Mouse (Mus musculus): ENCODE data around the gene Slc24a2. TPM values are rescaled to one million over a fixed set of nuclear protein-coding genes. Genes with fewer than 3 reads are reported as not detected.

Gene Slc24a2
- polyA plus RNA-seq, 1 experiment, result 0.03 TPM

DNA sequence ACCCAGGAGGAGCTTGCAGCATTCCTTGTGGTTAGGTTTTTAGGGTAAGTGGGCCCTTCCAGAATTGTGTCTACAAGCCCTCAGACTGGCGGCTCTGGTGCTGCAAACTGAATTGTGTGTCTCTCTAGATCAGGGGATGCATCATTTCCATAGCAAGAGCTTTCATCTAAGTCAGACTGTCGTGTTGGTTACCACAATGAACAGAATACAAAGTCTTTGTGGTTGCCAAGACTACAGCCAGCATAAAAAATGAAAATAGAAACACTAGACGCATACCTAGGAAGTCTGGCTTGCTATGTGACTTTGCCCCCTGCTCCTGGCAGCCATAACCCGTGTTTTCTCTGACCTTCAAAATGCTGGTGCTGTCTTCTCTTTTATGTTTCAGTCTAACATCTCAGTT is 114.6 kb downstream of the Slc24a2 start:
- DNase-seq (ENCODE audit: low read depth), result no peak

DNA sequence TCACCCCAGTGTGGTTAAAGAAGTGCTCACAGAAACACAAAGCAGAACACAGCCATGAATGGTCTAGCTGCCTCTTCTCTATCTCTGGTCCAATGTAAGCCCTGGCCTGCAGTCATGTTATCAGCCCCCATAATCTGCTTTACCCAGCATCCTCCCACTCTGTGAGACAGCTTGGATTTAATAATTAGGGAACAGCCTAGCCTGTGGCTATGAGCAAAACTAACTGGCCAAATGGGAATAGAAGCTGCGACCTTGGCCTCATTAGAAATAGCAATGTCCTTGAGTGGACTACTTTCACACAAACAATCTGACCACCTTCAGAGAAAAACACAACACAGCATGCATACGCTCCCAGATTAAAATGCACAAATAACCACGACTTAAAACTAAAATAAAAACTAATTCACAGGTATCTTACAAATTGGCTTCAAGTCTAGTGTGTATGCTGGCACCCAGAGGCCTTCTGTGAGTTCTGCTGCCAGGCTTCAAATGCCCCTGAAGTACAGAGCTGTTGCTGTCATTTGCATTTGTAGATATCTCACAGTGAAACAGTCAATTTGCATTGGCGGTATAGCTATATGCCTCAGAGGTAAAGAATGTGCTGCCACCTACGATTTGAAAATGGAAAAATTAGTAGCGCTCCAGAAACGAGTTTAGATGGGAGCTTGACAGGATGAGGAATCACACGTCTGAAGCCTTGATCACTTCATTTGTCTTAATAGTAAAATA is 120.8 kb downstream of the Slc24a2 start:
- no peak for DNase-seq (ENCODE audit: low read depth)

DNA sequence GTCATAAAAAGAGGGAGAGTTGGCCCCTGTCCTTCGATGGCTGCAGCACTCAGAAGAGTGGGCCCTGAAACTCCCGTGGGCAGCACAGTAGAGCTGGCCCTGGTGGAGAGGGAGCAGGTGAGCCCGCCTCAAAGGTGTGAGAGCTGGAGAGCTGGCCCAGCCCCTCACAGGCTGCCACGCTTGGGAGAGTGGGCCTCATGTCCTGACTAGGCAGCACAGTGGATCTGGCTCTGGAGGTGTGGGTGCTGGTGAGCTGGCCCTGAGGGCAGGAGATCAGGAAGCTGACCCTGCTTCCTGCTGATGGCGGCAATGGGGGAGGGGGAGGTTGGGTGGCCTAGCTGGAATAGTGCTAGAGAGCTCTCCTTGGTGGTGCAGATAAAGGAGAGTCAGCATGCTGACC is 129.3 kb downstream of the Slc24a2 start:
- DNase-seq (ENCODE audit: low read depth), result no peak

DNA sequence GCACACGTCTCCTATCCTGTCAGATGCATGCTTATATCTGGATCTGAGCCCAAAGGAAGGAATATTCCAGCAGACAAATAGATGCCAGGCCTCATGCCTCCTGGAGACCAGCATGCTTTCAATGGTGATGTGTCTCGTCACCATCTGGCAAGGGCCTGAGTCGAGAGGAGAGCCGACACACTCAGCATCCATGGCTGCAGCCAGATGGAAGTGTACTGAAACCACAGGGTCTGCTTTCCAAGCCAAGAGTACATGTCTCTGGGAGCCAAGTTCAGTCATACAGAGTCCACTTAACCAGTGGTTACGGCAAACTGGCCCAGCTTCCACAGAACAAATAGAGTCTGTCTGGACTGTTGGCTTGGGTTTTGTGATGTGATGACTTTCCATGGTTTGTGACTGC is 134.1 kb downstream of the Slc24a2 start:
- no peak for DNase-seq (ENCODE audit: low read depth)

DNA sequence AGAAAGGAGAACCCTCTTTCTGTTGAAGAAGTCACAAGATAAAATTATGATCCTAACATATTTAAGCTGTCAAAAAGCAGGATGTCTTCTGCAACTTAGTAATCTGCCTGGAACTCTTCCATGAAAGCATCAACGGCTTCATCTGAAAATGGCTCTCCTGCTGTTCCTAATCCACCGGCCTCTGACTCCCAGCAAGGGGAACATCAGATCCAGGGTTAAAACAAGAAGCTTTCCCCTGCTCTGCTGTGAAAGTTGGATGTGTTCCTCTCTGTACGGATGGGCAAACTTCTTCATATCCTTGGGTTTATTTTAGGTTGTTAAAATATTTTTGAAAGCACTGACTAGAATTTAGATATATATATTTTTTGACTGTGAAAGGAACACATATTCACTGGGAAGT is 136.7 kb downstream of the Slc24a2 start:
- DNase-seq (ENCODE audit: low read depth), result no peak

DNA sequence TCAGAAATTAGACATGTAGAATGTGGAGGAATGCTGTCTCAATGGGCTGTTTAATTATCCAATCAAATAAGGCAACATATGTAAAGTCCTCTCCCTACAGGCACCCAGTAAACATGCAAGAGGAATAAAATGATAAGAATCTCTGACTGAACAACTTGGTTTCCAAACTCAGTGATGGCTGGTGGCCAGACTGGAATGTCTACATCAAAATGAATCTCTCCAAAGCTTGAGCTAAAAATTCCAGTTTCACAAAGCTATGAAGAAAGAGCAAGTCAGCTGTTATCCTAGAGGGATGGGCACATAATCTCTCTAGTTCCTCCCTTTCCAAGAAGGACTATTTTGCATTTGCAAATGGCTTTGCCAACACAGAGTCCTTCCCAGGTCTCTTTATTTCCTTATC is 139.4 kb downstream of the Slc24a2 start:
- DNase-seq (ENCODE audit: low read depth), result peak; percentile 19

DNA sequence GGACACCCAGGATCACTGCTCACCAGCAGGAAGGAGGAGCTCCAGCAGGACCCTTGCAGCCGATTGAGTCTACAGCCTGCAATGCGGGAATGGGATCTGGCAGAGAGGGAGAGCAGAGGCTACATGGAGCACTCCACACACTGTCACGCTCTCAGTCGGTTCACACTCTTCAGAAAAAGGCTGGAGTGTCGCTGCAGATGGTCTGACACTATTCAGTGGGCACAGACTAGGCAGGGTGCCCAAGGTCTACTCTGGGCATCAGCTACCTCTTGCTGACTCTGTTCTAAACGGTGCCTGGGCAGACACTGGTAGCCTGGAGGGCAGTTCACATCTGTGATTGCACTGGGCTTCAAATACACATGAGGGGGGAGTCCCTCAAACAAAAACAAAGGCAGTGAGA is 141.6 kb downstream of the Slc24a2 start:
- DNase-seq (ENCODE audit: low read depth), result no peak

DNA sequence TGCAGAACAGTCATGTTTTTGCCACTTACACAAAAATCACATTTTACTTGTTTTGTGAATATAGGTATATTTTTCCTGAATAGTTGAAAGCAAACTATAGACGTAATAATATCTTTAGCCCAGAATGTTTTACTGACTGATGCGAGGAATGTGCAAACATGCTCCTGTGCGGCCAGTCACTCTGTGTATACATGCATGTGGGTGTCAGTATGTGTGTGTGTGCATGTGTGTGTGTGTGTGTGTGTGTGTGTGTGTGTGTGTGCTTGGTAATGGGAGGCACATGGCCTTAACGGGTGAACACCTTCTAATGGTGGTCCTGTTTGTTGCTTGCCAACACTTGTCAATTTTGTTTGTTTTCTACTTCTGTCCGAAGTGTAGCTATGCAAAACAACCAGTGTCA is 142.7 kb downstream of the Slc24a2 start:
- no peak for DNase-seq (ENCODE audit: low read depth)

DNA sequence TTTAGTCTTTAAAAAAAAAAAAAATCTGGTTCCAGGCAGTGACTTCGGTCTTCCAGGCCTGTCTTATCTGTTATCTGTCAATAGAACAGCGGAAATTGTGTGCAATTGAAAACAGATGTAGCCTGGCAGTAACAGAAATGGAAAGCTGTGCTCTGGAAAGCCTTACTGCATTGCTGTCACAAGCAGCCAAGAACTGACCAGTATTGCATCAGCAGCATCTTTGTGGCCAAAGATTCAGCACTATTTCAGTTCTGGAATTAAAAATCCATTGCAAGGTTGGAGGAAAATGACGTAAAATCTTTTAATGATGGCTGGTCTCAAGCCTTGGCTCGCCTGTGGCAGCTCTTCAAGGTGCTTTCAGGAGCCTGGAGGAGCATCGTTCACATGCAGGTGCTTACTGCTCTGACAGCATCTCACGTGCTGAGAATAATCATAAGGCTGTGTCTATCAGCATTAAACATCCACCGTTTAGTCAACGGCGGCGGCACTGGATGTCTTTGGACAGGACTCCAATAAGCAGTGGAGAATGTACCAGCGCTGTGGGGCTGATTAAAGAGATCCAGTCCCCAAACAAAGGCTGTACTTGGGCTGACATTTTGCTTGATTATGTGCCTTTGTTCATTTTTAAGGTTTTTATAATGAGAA is 143.2 kb downstream of the Slc24a2 start:
- DNase-seq (ENCODE audit: low read depth), result no peak

DNA sequence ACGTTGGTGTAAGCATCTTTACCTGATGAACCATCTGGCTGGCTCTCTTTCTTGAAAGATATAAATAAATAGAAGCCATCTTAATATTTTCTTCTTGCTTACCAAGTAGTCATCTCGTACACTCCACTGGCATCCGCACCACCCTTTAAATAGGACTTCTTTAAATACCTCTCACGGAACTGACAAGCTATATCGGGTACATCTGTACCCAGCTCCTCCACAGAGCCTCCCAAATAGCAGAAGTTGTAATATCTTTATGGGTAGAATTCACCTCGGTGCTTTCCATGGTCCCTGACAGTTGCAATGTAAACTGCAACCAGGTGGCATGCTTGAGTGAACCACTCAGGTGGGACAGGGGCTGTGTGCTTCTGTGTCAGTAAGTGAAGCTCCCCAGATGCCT is 149.0 kb downstream of the Slc24a2 start:
- DNase-seq (ENCODE audit: low read depth), result no peak

DNA sequence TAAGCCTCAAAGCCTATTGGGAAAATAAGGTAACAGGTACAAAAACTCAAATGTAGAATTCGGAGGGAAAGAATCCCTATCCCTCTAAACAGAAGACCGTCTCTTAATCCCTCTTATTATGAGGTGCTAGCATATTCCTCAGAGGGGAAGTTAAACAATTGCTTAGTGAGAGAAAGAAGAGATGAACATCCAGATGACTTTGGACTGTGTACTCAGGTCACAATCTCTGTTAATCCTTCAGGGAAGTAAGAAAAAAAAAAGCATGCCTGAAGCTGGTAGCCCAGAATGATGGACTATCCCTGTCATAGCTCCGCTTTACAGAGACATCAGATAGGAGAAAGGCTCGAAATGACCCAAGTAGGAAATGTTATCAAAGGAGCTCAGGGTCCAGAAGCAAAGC is 151.0 kb downstream of the Slc24a2 start:
- no peak for DNase-seq (ENCODE audit: low read depth)

DNA sequence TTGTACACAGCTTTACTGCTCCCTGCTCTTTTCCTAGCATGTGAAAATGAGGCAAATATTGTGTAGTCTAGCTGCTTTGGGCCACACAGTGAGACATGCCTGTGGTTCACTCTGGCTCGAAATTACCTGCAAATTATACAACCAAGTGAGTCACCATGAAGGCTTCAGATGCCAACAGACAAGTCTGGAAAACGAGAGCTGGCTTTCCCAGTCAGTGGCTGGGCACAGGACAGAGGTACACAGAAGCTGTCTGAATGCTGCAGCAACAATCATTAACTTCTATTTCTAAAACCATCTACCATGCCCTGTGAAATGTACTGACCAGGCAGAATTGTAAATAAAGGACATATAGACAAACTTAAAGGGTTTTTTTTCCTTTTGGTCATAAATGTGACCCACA is 151.6 kb downstream of the Slc24a2 start:
- no peak for DNase-seq (ENCODE audit: low read depth)

DNA sequence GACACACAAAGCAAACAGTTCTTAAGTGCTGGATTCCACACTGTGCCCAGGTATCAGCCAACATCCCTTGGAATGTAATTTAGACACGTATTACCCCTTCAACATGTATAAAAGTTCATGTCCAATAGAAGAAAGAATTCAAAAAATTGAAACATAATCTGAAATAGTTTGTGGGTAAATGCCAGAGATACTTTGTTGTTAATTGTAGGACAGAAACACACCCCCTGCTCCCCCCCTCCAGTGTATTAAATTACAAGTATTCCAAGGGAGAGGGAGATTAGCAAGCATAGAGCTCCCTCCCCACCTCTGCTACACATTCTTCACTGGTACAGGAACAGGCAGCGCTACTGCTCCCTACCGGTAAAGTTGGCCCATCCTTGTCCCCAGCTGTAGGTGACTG is 154.5 kb downstream of the Slc24a2 start:
- no peak for DNase-seq (ENCODE audit: low read depth)

DNA sequence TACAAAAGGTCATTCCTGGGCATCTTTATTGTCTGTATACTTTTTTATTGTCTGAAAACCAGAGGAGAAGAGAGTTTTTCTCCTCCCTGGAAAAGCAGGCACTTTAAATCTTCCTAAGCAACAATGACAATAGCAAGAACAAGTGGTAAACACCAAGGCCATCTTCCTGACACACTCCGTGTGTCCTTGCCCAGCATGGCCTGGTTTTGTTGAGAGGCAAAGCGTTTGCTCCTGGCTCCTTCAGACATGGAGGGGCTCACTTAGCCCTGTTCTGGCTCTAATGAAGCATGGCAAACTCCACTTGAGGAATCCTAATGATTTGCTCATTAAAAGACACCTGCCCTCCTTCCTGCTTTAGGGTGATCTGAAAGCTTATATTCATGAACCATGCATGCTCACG is 162.2 kb downstream of the Slc24a2 start:
- no peak for DNase-seq (ENCODE audit: low read depth)

DNA sequence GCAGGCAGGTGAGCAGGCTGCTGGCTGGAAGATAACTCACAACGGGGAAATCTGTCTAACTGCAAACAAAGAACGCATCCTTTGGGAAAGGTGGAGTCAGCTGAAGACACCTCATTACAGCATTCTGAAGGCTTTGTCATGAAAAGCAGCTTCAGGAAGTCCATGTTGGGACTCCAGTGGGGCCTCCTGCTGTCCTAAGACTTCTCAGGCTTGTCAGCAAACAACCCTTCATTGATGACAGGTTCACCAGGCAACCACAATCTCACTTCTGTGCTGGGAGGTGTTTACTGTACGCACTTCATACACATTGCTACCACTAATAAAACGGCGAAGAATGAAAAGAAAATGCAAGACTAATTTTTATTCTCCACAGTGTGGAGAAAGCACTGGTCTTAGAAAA is 165.1 kb downstream of the Slc24a2 start:
- DNase-seq (ENCODE audit: low read depth), result no peak

DNA sequence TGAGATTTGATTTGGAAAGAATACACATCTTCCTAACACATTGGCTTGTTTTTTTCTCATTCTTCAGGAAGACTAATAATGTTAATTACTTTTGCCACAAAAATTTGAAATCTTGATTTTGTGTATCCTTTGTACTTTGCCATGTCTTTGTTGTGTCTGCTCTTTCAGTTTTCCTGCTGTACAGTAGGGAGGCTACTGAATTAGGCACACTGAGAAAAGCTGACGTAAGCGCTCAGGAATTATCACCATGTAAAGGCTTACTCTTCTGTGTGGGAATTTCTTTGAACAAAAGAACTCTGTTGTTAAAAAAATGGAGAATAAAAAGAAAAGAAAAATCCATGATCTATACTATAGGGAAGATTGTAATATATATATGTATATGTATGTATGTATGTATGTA is 165.7 kb downstream of the Slc24a2 start:
- DNase-seq (ENCODE audit: low read depth), result no peak

DNA sequence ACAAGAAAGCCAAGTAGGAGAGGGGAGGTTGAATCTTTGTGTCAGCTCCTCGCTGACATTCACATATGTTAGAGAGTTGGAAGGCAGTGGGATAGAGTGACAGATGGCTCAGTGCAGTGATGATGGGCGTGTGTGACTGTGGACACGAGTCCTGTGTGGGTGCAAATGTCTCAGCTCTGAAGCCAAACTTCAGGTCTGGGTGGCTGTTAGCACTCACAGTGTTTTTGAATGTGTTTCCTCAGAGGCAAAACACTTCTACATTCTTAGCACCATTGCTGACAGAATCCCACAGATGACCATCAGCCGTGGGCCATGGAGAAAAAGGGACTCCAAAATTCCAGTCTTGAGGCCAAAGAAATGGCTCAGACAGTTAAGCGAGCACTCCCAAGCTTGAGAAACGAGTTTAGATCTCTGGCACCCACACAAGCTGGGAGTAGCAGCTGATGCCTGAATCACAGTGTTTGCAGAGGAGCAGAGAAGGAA is 167.5 kb downstream of the Slc24a2 start:
- no peak for DNase-seq (ENCODE audit: low read depth)

DNA sequence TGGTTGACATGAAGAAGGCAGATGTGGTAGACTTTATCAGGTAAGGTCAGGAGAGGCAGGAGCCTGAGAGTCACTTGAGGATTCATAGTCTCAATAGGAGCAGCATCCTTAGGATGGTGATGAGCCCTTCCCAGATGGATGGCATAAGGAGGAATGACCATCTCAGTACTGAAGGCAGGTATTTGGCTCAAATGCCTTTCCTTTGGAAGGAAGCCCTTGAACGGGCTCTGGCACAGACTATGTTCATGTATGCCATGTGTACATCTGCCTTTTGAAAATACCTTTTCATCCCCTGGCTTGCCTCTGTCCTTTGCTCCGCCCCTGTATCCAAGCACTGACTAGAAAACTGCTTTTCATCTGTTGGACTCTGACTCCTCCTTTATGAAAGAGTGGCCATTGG is 168.6 kb downstream of the Slc24a2 start:
- no peak for DNase-seq (ENCODE audit: low read depth)

DNA sequence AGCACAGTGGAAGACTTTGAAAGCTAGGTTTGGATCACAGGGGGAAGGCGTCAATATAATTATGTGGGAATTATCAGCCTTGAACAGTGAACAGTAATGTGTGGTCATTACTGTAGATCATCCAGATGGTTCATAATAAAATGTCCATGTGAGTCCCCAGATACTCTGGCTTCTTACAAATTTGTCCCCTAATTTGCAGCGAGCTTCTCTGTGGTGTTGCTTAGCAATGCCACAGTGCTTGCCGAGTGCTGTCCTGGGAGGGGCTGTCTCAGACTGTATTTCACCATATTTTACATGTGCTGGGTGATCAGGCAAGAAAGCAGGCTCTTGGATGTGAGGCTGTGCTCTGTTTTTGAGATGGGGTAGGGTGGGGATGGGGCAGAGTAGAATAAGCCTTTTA is 172.7 kb downstream of the Slc24a2 start:
- DNase-seq (ENCODE audit: low read depth), result no peak

DNA sequence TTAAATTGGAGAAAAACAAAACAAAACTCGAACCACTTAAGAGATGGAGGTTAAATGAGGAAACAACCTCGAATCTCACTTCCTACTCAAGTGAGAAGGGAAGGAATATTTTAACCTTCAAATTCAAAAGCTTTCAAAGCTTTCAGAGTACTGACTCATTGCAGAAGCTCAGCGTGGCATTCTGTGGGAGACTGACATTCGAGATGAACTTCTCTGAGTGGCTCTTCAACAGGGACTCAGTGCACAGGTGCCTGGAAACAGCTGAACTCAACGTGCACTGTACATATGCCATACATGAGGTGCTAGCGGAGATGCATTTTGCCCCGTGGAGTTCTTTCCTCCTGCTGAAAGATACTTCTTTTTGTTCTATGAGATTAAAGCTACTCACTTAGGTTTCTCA is 174.5 kb downstream of the Slc24a2 start:
- DNase-seq (ENCODE audit: low read depth), result no peak

DNA sequence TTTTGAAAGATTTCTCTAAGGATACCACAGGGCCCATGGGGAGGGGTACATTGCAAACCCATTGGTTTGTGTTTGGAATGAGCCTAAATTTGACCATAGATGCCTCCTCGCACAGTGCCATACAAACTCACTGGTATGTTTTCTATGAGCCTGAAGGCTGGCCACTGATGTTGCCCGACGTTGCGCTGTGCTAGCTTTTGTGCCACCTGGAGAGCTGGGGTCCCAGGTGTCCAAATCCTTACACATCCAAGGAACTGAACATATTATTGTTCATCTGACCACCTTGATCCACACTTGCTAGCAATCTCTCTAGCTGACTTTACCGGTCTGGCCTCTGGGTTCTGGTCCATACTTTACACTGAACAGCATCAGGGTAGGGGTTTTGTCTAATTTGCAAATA is 177.4 kb downstream of the Slc24a2 start:
- DNase-seq (ENCODE audit: low read depth), result no peak

DNA sequence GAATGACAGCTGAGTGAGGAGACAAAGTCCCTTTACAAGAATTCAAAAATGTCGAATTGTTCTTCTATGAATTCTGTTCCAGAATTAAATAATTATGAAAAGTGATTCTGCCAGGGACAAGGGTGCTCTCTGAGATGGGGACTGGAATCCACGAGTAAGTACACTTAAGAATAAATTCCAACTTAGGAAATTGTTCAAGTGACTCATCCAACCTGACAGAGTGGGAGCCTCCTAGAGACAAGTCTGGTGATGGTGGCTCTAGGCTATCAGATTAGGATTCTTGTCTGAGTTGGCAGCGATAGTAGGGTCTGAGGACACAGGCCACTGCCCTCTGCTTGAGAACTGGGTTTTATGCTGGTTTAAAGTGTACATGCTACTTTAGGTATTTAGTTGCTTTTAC is 181.2 kb downstream of the Slc24a2 start:
- DNase-seq (ENCODE audit: low read depth), result no peak

DNA sequence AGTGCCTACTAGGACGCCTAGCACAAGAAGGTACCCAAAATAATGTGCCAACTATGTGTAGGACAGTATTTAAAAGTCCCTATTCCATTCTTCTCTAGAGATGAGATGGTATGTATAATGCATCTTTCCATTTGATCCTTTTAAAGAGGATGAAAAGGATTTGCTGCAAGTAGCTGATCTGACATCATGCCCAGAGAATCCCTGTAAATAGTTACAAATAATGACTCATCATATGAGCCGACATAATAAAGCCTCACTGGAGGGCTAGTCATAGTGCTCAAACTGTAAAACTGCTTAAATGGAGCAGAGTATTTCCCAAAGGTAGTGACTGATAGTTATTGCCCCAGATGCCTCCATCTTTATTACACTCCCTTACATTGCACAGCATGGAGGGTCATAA is 183.1 kb downstream of the Slc24a2 start:
- DNase-seq (ENCODE audit: low read depth), result no peak

DNA sequence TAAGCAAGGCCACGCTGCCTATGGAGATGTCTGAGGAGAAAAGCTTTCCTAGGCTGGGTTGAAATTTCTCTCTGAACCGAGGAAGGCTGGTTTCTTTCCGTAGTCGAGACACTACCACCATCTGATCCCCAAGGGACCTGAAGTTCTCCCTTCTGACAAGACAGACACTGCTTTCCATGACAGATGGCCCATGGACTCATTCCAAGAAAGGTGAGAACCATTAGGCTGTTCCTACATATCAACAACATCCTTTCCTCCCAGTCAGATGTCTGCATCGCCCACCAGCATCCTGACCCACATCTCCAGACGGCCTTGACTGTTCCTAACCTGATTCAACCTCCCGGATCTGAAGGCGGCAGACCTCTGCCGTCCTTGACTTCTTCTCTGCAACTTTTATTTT is 187.0 kb downstream of the Slc24a2 start:
- DNase-seq (ENCODE audit: low read depth), result no peak
